In genomic region chr6:142394669-142395068, GRCm38 (mm10) we compare ENCODE assay signal across 11 mouse cellular contexts. TPM values are rescaled to one million over a fixed set of nuclear protein-coding genes. Genes with fewer than 3 reads are reported as not detected.
DNase-seq lines count a peak whose midpoint lies in the region.
"Had no signal": no experiment of that assay in that cellular context is flagged by ENCODE, and none has a peak within 500 bp of the region (broad histone marks: within the 10 kb centered on the region; RNA-seq: fewer than 3 reads in every experiment).

No protein-coding gene starts in this region.

- peak; percentile 3 for DNase-seq in gastrocnemius, adult 18-20 months (ENCODE audit: low spot score)
- no peak for DNase-seq in gastrocnemius, postnatal 36 days
- DNase-seq in ovary, postnatal 36 days (ENCODE audit: low spot score) = peak; percentile 10
- DNase-seq in ovary, postnatal 10 days (ENCODE audit: low spot score) = no peak
- DNase-seq in gonadal fat pad, adult 2 months (ENCODE audit: low read depth) = peak; percentile 61
- peak; percentile 16 for DNase-seq in right cerebral cortex, postnatal 25 days
- no peak for DNase-seq in urinary bladder, adult 18-20 months (ENCODE audit: low spot score in 2 of 2)
- no peak for DNase-seq in spleen, postnatal 14 days (ENCODE audit: low spot score in 2 of 2)
- DNase-seq: gastrocnemius, postnatal 14 days; kidney, adult 2 months had no signal

- intact Hi-C loops in gastrocnemius, postnatal 36 days (cut with DNase I) = no loop called here

RNA-seq across cellular contexts. Expression of gene Golt1b, which starts 7.6 kb away (rescaled TPM):
- total RNA-seq in gastrocnemius, adult 18-20 months (2021) = 10 to 100 TPM; 14.6 to 15.3 TPM
- 10 to 100 TPM; 14.2 to 16.9 TPM for total RNA-seq in gastrocnemius, postnatal 36 days (2021)
- 14.3 and 19.2 TPM in 2 replicates for polyA plus RNA-seq in gonadal fat pad, adult 2 months (2012; rRNA removed)

RNA-seq across cellular contexts. Expression of gene Recql, which starts 7.8 kb away (rescaled TPM):
- total RNA-seq in gastrocnemius, adult 18-20 months (2021) = 1 to 10 TPM; 4.9 to 5.2 TPM
- 1 to 10 TPM; 4.8 to 6.2 TPM for total RNA-seq in gastrocnemius, postnatal 36 days (2021)
- polyA plus RNA-seq in gonadal fat pad, adult 2 months (2012; rRNA removed) = 8.7 and 9.1 TPM in 2 replicates

RNA-seq across cellular contexts. Expression of gene Spx, which starts 18.6 kb away (rescaled TPM):
- not detected for total RNA-seq in gastrocnemius, adult 18-20 months (2021)
- not detected for total RNA-seq in gastrocnemius, postnatal 36 days (2021)
- polyA plus RNA-seq in gonadal fat pad, adult 2 months (2012; rRNA removed) = 1.7 TPM in 2 replicates
- total RNA-seq: hematopoietic stem cell, adult 5-6 weeks had no signal

RNA-seq across cellular contexts. Expression of gene Pyroxd1, which starts 49.2 kb away (rescaled TPM):
- total RNA-seq in gastrocnemius, adult 18-20 months (2021) = 1 to 10 TPM; 8.9 to 9.5 TPM
- total RNA-seq in gastrocnemius, postnatal 36 days (2021) = 1 to 10 TPM; 8.0 to 8.3 TPM
- 6.2 and 6.6 TPM in 2 replicates for polyA plus RNA-seq in gonadal fat pad, adult 2 months (2012; rRNA removed)

Comparison
In these comparisons a context has a peak if more than half of its experiments do, and no peak if none do; other contexts are left out.
1. DNase-seq: peak in gastrocnemius, adult 18-20 months (single experiment), ovary, postnatal 36 days (single experiment), gonadal fat pad, adult 2 months (single experiment) and right cerebral cortex, postnatal 25 days (single experiment); none in gastrocnemius, postnatal 36 days (0 of 2), ovary, postnatal 10 days (single experiment), urinary bladder, adult 18-20 months (0 of 2) and spleen, postnatal 14 days (0 of 2).